Mouse (Mus musculus): ENCODE measurements at regions not wholly inside any gene's neighbourhood (a gene's known extent, or its start where the extent isn't known, plus 50 kb on each side); places are given as distances from the start of the nearest gene placed in this dataset.
A peak's percentile ranks its signal among the peaks of the same experiment; 100 is the strongest.

DNA sequence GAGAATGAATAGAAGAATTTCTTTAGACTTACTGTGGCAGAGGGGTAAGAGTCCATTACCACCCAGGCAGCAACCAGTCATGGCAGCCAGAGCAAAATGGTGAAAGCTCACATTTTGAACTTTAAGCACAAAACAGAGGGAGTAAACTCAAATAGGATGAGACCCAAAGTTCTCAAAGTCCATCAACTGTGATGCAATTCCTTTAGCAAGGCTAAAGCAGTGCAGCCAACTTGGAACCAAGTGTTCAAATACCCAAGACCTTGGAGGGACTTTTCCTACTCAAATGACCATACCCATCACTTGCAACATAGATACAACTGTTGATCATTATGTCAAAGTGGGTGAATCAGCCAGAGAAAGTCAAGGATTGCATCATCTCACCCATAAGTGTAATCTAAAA, 380.1 kb downstream of the Hace1 start:
- DNase-seq (ENCODE audit: low read depth, low spot score), result no peak

DNA sequence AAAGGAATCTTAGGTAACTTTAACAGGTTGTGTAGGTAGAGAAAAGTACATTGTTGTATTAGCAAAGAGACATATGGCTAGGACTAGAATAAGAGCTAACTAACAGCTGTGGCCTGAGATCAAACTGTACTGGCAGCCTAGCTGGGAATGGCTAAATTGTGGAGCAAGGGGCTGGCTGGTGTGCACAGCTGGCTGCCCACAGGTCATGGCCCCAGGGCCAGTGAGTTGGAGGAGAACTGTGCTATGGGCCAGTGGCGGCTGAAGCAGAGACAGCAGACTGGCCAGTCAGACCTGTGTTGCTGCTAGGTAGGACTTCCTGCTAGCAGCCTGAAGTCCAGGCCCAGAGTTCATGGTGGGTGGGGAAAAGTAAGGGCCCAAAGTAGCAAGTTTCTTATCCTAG, 394.6 kb downstream of the Hace1 start:
- DNase-seq (ENCODE audit: low read depth, low spot score), result no peak

DNA sequence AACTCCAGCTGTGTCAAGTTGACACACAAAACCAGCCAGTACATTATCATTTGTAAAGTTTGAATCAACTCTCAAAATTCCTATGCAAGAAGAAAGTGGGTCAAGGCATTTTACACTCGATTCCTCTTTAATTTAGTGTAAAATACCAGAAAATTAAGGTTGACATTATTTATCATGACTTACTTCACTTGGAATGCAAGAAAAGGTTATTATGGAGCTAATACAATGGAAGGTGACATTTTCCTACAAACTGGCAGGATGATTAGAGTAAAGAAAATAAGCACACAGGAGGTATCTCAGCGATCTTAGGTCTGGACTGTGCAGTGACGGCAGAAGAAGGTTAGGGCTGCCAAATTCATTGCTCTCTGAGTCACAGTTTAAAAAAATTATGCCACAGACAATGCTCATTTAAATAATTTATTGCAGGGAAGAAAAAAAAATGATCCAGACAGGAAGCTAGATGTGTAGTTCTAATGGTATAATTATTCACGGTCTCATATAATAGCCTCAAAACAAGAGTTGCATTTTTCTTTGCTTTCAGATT, 405.2 kb downstream of the Hace1 start:
- DNase-seq (ENCODE audit: low read depth, low spot score), result no peak

DNA sequence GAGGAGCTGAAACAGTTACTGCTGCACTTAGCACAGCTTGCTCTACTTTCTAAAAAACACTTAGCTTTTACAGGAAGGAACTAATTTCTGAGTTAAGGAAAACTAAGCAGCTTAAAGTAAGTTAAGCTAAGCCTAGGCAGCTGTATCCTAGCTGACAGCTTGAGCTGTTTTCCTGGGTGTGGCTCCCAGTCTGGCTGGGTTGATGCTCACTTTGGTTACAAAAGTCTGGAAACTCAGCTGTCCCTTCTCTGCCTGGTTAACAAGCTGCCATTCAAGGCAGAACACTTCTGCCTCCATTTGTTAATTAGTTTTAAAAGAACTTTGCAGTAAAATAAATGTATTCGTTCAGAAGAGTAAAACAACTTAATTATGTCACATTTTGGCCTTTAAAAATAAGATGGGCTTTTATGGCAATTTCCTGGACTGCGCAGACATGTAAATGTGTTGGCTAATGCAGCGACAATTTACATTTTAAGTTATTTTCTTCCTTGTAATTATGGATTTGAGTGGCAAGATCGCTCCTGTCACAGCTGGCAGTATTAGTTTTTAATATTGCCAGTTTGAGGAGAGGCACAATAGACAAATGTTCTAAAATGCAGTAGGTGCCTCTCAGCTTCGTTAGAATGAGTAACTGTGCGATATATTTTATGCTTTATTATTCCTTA, 406.2 kb downstream of the Hace1 start:
- no peak for DNase-seq (ENCODE audit: low read depth, low spot score)

DNA sequence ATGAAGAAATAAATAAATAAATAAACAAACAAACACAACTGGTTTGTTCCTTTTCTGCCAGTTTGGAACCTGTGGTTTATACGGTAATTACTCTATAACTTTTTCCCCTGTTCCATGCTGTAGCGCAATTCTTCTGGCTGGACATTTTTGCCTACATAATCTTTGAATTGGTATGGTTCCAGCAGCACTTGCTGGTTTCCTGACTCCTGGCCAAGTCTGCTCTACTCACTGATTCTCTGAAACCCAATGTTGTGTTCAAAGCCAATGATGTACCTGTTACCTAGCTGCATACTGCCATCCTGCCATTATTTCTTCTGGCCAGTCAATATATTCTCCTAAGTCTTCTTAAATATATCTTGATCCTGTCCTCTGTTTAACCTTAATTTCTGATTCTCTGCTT, 408.7 kb downstream of the Hace1 start:
- no peak for DNase-seq (ENCODE audit: low read depth, low spot score)

DNA sequence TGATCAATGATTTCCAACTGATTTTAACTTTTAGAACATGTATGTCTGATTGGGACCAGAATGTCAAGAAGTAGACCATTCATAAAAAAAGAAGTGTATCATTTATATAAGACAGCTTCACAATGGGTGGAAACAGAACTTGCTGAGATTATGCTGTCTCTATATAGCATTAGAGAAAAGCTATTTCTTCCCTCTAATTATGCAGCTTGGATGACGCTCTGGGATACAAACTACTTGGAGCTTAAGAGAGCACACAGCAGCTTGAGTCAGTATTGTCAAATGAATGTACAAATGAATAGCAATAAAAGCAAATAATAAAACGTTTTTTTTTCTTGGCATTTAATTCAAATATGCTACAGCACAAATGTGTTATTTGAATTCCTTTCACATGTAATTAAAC, 428.7 kb downstream of the Hace1 start:
- DNase-seq (ENCODE audit: low read depth, low spot score), result no peak

DNA sequence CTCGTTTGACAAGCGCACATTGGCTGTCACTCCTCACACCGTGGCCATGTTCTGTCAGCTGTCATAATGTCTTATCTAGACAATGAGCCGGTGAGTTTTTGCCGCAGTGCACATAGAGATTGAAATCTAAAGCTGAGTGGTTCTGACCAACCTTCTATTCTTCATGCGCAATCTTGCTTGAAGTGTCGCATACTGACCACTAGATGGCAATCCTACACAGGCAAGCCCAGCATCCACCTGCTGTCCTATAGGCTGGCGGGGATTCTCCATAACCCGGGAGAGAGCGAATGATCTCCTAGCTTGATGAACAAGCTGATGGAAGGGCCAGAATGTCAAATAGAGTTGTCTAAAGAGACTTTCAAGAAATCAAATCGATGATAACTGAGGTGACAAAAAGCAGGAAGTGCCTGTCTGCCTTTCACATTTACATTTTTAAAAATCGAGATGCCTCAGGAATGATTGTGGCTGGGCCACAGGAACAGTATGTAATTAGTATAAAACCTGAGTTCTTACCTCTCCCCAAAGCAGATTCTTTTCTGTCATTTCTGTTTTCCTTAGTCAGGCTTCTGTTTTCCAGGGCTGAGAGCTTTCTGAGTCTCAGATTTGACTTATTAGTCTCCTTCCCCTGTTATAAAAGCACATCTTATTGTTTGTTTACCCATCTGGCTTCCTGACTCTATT, 434.4 kb downstream of the Hace1 start:
- peak; percentile 73 for DNase-seq (ENCODE audit: low read depth, low spot score)

DNA sequence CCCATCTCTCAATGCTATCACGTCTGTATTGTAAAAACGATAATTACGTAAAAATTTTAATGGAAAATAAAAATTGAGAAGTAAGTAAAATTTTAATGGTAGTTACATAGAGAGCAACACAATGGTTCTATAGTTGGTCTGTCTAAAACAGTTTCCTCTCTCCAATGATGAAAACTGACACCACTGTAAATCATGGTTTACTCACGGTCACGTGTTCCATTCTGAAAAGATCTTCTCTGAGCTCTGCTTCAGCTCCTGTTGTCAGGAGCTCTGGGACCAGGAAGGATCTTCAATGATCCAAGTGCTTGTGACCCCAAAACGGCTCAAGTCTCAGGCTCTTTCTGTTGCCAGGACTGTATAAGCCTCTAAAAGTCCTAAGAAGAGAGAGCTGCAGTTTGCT, 435.0 kb downstream of the Hace1 start:
- DNase-seq (ENCODE audit: low read depth, low spot score), result no peak

DNA sequence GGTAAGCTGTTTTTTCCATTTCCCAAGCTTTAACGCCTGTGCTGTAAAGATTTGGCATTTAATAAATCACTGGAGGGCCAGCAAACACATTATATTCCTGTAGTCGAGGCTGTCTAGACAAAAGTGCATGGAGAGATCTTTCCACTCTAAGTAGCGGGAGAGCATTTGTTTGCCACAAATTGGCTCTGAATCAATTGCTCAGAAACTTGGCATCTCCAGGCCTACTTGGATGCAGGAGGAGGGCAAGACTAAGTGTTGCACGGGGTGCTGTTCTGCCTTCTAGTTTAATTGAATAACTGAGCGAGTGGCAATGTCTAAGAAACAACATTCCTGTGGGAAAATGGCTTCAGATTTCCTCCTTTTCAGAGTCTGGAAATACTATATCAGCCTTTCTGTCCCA, 438.7 kb downstream of the Hace1 start:
- no peak for DNase-seq (ENCODE audit: low read depth, low spot score)

DNA sequence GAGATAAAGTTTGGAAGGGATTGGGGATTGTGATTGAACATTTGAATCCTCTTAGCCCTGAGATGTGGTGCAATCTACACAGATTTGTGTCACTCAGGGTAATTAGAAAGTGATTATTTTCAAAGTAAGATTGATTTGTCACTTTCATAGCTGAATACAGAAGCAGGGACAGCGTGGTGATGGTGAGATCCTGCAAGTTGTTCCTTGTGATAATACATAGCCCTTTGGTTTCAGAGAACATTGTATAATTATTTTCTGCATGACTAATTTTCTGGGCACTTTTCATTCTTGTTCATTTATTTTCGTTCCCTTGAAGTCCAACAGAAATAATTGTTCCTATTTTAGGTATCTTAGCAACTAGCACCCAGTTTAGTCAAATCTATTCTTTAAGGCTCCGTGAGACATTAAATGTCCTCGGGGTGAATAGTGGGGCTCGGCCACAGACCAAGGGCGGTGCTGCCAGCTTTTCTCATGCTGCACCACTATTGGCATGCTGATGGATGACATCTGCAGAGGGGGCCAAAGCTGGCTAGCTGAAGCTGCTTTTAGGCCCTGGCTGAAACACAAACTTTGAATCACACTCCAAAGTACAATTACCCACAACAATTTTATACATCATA, 468.0 kb downstream of the Hace1 start:
- DNase-seq (ENCODE audit: low read depth, low spot score), result peak; percentile 15

DNA sequence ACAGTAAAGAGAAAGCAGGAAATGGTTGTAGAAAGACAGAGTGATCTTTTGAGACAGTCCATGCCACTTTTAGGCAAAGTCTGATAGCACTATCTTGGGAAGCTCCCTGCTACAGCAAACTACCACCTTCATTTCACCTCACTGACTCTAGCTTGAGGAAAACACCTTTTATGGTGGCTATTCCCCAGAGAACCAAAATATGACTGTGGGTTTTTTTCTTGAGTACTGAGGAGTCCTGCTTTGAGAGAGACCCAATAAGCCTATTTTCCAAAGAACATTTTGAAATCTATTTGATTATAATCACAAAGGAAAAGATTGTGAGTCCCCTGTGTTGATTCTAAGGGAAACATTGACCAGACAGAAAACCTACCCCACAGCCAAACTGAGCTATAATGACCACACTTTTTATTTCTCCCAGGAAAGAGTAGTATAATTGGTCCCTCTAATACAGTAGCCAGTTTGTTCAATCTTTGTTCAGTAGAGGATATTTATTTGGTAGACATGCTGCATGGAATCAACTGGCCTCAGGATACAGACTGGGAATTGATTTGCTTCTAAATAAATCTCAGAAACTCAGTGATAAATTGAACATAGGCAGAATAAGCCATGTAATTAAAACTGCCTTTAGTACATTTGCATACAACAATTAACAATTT, 468.6 kb downstream of the Hace1 start:
- DNase-seq (ENCODE audit: low read depth, low spot score), result no peak

DNA sequence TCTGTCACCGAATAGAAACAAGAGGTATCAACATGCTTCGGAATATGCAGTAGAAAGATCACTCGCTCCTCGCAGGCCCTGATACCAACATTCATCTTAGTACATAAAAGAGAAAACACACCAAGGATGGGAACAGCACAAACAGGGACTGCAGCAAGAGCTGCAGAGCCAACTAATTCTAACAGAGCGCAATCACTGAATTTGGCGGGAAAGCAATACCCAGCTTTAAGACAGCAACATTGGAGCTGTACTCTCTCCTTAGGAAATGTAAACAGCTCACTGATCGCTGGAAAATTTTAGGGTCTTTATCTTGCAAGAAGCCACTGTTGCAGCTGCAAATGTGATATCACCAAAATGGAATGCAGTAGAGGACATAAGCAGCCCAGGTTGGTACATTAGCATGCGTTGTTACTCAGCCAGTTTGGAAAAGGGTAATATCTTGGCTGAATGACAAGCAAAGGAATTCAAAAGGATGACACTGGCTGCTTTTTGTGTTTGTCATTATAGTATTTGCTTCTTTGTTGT, 469.3 kb downstream of the Hace1 start:
- DNase-seq (ENCODE audit: low read depth, low spot score), result no peak

DNA sequence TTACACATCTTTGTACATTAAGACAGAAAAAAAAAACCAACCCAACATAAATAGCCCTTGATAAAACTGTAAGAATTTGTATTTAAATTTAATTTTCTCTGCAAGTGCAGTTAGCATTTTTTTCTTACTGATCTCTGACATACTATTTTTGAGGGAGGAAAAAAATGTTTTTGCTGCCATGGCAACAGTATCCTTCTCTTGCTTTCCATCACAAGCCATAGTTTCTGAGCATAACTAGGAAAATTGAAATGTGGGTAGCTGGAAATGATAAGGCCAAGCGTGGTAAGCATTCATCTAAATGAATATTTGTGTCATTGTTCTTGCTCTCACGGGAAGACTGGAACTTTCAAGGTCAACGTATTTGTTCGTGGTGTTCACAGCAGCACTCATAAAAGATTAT, 470.0 kb downstream of the Hace1 start:
- no peak for DNase-seq (ENCODE audit: low read depth, low spot score)

DNA sequence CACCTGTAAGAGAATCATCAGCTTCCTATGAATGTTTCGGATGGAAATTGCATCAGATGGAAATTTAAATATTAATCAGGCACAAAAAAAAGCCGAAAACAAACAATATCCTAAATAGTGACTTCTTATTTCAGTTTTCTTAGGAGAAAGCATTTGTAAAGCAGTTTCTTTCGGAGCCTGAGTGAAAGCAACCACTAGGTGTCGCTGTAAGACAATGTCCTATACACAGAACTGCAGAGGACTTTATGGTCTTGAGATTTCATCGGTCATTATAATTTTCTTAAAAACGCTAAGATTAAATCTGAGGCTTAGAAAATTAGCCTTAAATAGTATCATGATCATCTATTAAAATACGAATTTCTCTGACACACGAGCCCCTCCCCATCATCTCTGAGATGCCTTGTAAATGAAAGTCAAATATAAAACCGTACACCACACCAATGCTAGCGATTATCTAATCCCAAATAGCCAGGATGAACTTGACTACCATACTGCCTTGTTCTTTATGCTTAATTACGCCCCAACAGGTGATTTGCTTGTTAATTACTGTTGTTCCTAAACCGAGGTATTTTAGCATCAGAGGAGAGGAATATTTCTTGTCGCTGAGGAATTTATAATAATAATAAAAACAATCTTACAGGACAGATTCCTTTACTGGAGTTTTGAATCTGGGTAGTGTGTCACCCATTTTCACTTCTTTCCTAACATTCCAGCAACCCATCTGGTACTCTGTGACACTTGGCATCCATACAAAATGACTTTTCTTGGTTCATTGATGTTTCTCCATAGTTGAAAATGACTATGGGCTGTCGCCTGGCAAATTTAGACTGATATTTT, 480.0 kb downstream of the Hace1 start:
- peak; percentile 79 for DNase-seq (ENCODE audit: low read depth, low spot score)

DNA sequence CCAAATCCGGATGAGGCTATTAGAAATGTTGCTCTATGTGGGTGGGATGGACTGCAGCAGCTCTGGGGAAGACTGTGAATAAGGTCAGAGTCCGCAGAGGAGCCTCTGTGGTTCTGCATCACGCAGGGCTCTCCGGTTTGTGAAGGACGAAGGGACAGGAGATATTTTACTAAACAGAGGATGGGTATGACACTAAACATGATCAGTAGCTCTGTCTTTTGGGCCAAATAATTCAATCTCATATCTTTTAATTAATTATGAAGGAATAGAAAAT, 480.5 kb downstream of the Hace1 start:
- DNase-seq (ENCODE audit: low read depth, low spot score), result no peak

DNA sequence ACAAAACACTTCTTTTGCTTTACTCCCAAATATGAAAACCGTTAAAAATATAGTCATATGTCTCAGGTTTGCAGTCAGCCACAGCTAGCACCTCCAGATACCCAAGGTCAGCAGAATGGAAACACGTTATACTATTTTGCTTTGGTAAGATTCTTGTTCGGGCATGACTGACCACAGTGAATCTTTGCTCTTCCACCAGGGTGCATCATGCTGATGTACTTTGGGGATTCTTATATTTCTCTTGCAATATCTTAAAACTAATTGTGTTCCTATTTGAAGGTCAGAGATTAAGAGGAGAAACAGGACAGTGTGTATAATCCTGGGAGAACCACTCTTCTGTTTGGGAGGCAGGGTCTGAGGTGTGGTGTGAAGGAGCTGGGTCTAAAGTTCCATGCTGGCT, 481.7 kb downstream of the Hace1 start:
- no peak for DNase-seq (ENCODE audit: low read depth, low spot score)

DNA sequence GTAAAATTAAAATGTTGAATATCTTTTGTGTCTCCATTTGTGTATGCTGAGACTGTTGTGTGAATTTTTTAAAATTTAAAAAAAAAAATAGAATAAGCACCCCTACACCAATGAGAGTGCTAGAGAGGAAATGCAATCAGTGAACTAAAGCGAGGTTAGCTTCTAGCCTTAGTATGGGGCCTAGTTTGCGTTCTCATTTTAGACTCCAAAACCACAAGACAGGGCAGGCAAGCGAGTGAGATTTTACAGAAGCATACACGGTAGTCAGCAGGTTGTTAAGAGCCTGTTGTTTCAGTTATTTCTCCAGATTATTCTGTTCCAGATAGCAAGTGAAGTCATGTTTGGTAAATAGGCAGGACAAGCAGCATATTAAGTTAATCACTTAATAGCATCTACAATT, 486.2 kb downstream of the Hace1 start:
- no peak for DNase-seq (ENCODE audit: low read depth, low spot score)

DNA sequence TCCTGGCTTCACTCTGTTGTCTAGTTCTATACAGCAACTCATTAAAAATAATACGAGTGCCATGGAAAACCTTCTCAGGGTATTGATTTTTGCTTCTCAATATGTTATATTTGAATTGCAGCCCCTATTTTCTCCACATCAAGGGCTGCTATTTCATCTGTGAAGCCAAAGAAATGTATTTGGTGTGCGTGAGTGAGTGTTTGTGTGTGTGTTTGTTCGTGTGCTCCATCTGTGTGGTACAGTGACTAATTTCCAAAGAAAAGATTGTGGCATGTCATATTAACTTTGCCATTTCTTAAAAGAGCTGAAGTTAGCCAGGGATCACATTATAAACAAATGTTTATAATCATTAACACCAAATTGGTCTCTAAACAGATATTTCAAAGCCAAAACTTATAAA, 493.1 kb downstream of the Hace1 start:
- no peak for DNase-seq (ENCODE audit: low read depth, low spot score)

DNA sequence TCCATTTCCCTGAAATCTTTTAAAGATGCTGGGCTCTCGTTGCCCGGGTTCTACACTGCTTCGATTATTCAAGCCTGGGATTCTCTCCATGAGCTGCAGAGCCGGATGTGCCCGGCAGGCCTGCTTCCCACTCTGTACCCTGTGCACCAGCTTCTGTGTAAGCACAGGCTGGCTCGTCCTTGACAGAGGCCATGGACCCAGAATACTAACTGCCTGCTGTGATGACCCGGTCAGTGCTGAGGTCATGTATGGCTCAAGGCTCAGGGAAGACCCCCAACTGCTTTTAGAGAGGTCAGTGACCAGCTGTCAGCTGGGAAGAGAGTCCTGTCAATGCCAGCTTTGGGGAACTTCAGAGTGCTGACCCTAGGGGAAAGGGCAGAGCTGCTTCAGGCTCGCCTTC, 493.6 kb downstream of the Hace1 start:
- DNase-seq (ENCODE audit: low read depth, low spot score), result peak; percentile 36

DNA sequence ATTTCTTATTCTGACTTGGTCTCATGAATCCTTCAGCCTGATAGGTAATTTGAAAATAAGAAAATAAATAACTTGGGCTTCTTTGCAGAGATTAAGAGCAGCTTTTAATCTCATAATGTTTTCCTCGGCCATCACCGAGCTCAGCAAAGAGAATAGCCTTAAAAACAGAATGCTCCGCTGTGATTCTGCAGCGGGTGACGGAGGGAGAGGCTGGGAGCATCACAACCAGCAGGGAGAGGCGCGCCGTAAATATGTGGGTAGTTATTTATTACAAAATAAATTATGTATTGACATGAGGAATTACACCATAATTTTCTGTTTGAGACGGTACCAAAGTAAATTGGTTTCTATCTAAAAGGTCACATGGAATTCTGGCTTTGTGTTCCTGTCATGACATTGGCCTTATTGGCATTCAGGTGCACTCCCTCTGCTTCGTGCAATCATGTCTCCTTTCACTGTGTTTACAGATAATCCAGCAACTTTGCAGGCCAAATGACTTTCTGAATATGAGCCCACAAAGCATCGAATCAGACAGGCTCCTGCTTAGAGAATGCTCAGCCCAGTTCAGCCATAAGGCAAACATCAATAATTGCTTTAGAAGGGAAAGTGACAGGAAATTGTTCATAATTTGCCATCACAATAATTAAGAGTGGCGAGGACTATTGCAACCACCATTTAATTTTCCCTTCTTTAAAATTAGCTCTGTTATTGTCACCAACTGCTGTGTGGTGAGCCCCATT, 494.4 kb downstream of the Hace1 start:
- DNase-seq (ENCODE audit: low read depth, low spot score), result no peak

All from mesoderm, embryonic 11.5 days (tissue).